Mouse (Mus musculus) midbrain, embryonic 15.5 days (tissue): ENCODE data around the gene Bach2. TPM values are rescaled to one million over a fixed set of nuclear protein-coding genes. Genes with fewer than 3 reads are reported as not detected.

Experiments used
- ATAC-seq: fragments of 200-750 bp; cut with Nextera tagmentation; replicated peaks from 2 replicates; pipeline ENCODE4 v1.8.0; 2017; ENCODE audit warnings: moderate TSS enrichment
- H3K27ac ChIP-seq: fragments of 300-500 bp; sonication (generic); 2 replicates; pipeline ENCODE4 v1.5.1; 2015; ENCODE audit warnings: mild to moderate bottlenecking, inconsistent platforms
- H3K27me3 ChIP-seq: fragments of 300-500 bp; sonication (generic); replicated peaks from 2 replicates; pipeline ENCODE4 v1.6.1; 2015; ENCODE audit warnings: inconsistent platforms
- H3K36me3 ChIP-seq: fragments of 300-500 bp; sonication (generic); replicated peaks from 2 replicates; pipeline ENCODE4 v1.6.1; 2015; ENCODE audit warnings: inconsistent platforms
- H3K4me1 ChIP-seq: fragments of 300-500 bp; sonication (generic); 2 replicates; pipeline ENCODE4 v1.6.1; 2015; ENCODE audit warnings: inconsistent platforms
- H3K4me2 ChIP-seq: fragments of 300-500 bp; sonication (generic); 2 replicates; pipeline ENCODE4 v1.6.1; 2015; ENCODE audit warnings: inconsistent platforms, mild to moderate bottlenecking, moderate library complexity
- H3K4me3 ChIP-seq: fragments of 300-500 bp; sonication (generic); 2 replicates; pipeline ENCODE4 v1.5.1; 2015; ENCODE audit warnings: mild to moderate bottlenecking, inconsistent platforms
- H3K9ac ChIP-seq: fragments of 300-500 bp; sonication (generic); 2 replicates; pipeline ENCODE4 v1.6.1; 2015; ENCODE audit warnings: mild to moderate bottlenecking, inconsistent platforms
- H3K9me3 ChIP-seq: fragments of 300-500 bp; sonication (generic); 2 replicates; pipeline ENCODE4 v1.6.1; 2016; ENCODE audit warnings: inconsistent platforms
- WGBS: fragments of 180-500 bp; shearing (Covaris S2); methylation state at CpG from one replicate; pipeline ENCODE4 v1.1.7; 2015; ENCODE audit warnings: mixed read lengths; 5-methylcytosine and 5-hydroxymethylcytosine counted together
- polyA plus RNA-seq: library from polyadenylated mRNA; unstranded; fragments of >200 nt; fragmentation: Nextera tagmentation; extraction: Ambion mirVana; gene quantifications from 2 replicates; pipeline ENCODE4 v1.2.1, GENCODE M21; 2015

Bach2 gene
- polyA plus RNA-seq = 22.3 and 25.3 TPM in 2 replicates

- peak; percentile 92 for ATAC-seq
Observed at GRCm38 (mm10) chr4:32238366-32238854, at the start of gene Bach2. Bach2 (plus strand) TSS chr4:32238804.

GRCm38 (mm10) chr4:32189416-32190036 is 49.1 kb upstream of the Bach2 start:
- 81% methylated on average over 4 of the region's 4 CpGs for whole genome bisulfite sequencing
- peaks cover 3% of the 10 kb centered on the region; the same call in 1 of the 2 replicates for H3K4me1 ChIP-seq
- no peak overlapping the region for H3K27ac ChIP-seq
- no peak overlapping the region for H3K4me2 ChIP-seq
- H3K9ac ChIP-seq = no peak overlapping the region
- H3K36me3 ChIP-seq = no peaks in the 10 kb centered on the region
- H3K27me3 ChIP-seq = no peaks in the 10 kb centered on the region
- no peaks in the 10 kb centered on the region for H3K9me3 ChIP-seq
- no peak for ATAC-seq
- H3K4me3 ChIP-seq = no peak overlapping the region

More at GRCm38 (mm10) chr4:32238366-32238854, at the start of gene Bach2:
- H3K27ac ChIP-seq = peak within 1 kb of the TSS; percentile 97
- no peaks in the 10 kb centered on the region for H3K9me3 ChIP-seq
- WGBS = under 1% methylated on average over 64 of the region's 69 CpGs
- no peaks in the 10 kb centered on the region for H3K27me3 ChIP-seq
- H3K4me1 ChIP-seq = peaks cover 39% of the 10 kb centered on the region
- peak within 1 kb of the TSS; percentile 98 for H3K4me3 ChIP-seq
- H3K9ac ChIP-seq = peak within 1 kb of the TSS; percentile 95
- H3K36me3 ChIP-seq = no peaks in the 10 kb centered on the region
- H3K4me2 ChIP-seq = peak within 1 kb of the TSS; percentile 87

GRCm38 (mm10) chr4:32190506-32190905 is 48.1 kb upstream of the Bach2 start:
- Histone ChIP-seq H3K27ac (no peak overlapping the region), H3K4me3 (no peak overlapping the region), H3K9me3 (no peaks in the 10 kb centered on the region), H3K27me3 (no peaks in the 10 kb centered on the region), H3K4me2 (no peak overlapping the region), H3K4me1 (peaks cover 3% of the 10 kb centered on the region), H3K9ac (no peak overlapping the region), H3K36me3 (no peaks in the 10 kb centered on the region)
- 86% methylated on average over 8 of the region's 8 CpGs for WGBS
- no peak for ATAC-seq

GRCm38 (mm10) chr4:32195945-32196921 is 42.4 kb upstream of the Bach2 start:
- Histone ChIP-seq H3K9me3 (no peaks in the 10 kb centered on the region), H3K27me3 (no peaks in the 10 kb centered on the region), H3K27ac (no peak overlapping the region), H3K4me1 (peaks cover 7% of the 10 kb centered on the region; the same call in 1 of the 2 replicates), H3K4me2 (no peak overlapping the region), H3K36me3 (no peaks in the 10 kb centered on the region), H3K9ac (no peak overlapping the region), H3K4me3 (no peak overlapping the region)
- 28% methylated on average over 9 of the region's 9 CpGs for WGBS
- ATAC-seq = peak; percentile 60; the same call in 1 of the 2 replicates

GRCm38 (mm10) chr4:32198031-32198430 is 40.6 kb upstream of the Bach2 start:
- Histone ChIP-seq H3K4me1 (peaks cover 7% of the 10 kb centered on the region; the same call in 1 of the 2 replicates), H3K9me3 (no peaks in the 10 kb centered on the region), H3K36me3 (no peaks in the 10 kb centered on the region), H3K27ac (no peak overlapping the region), H3K27me3 (no peaks in the 10 kb centered on the region), H3K4me3 (no peak overlapping the region), H3K9ac (no peak overlapping the region), H3K4me2 (no peak overlapping the region)
- WGBS = 94% methylated on average over 1 of the region's 1 CpGs
- no peak for ATAC-seq

- Histone ChIP-seq H3K4me2 (no peak overlapping the region), H3K27me3 (no peaks in the 10 kb centered on the region), H3K4me3 (no peak overlapping the region), H3K9me3 (no peaks in the 10 kb centered on the region), H3K36me3 (no peaks in the 10 kb centered on the region), H3K9ac (no peak overlapping the region), H3K4me1 (peaks cover 7% of the 10 kb centered on the region; the same call in 1 of the 2 replicates), H3K27ac (no peak overlapping the region)
- no peak for ATAC-seq
- 92% methylated on average over 7 of the region's 7 CpGs for WGBS
Observed at GRCm38 (mm10) chr4:32198589-32198988, 40.0 kb upstream of the Bach2 start.

GRCm38 (mm10) chr4:32199156-32199555 is 39.4 kb upstream of the Bach2 start:
- Histone ChIP-seq H3K9me3 (no peaks in the 10 kb centered on the region), H3K36me3 (no peaks in the 10 kb centered on the region), H3K9ac (no peak overlapping the region), H3K4me2 (no peak overlapping the region), H3K4me1 (peaks cover 7% of the 10 kb centered on the region; the same call in 1 of the 2 replicates), H3K27ac (no peak overlapping the region), H3K27me3 (no peaks in the 10 kb centered on the region), H3K4me3 (no peak overlapping the region)
- no peak for ATAC-seq
- 90% methylated on average over 7 of the region's 7 CpGs for WGBS

GRCm38 (mm10) chr4:32201114-32201513 is 37.5 kb upstream of the Bach2 start:
- Histone ChIP-seq H3K36me3 (no peaks in the 10 kb centered on the region), H3K27me3 (no peaks in the 10 kb centered on the region), H3K9ac (no peak overlapping the region), H3K9me3 (no peaks in the 10 kb centered on the region), H3K4me2 (no peak overlapping the region), H3K4me1 (peaks cover 5% of the 10 kb centered on the region; the same call in 1 of the 2 replicates), H3K4me3 (no peak overlapping the region), H3K27ac (no peak overlapping the region)
- WGBS = 78% methylated on average over 8 of the region's 8 CpGs
- ATAC-seq = no peak

- no peaks in the 10 kb centered on the region for H3K4me1 ChIP-seq
- no peak overlapping the region for H3K4me3 ChIP-seq
- no peaks in the 10 kb centered on the region for H3K27me3 ChIP-seq
- ATAC-seq = no peak
- H3K36me3 ChIP-seq = no peaks in the 10 kb centered on the region
- H3K4me2 ChIP-seq = no peak overlapping the region
- H3K9ac ChIP-seq = no peak overlapping the region
- no peak overlapping the region for H3K27ac ChIP-seq
- no peaks in the 10 kb centered on the region for H3K9me3 ChIP-seq
- 97% methylated on average over 5 of the region's 5 CpGs for WGBS
Observed at GRCm38 (mm10) chr4:32202362-32202761, 36.2 kb upstream of the Bach2 start.

- Histone ChIP-seq H3K9me3 (no peaks in the 10 kb centered on the region), H3K4me3 (no peak overlapping the region), H3K4me1 (no peaks in the 10 kb centered on the region), H3K9ac (no peak overlapping the region), H3K27ac (no peak overlapping the region), H3K36me3 (no peaks in the 10 kb centered on the region), H3K27me3 (no peaks in the 10 kb centered on the region), H3K4me2 (no peak overlapping the region)
- no peak for ATAC-seq
- WGBS = 85% methylated on average over 4 of the region's 4 CpGs
Observed at GRCm38 (mm10) chr4:32204819-32205218, 33.8 kb upstream of the Bach2 start.

- Histone ChIP-seq H3K36me3 (no peaks in the 10 kb centered on the region), H3K9me3 (no peaks in the 10 kb centered on the region), H3K4me3 (no peak overlapping the region), H3K9ac (no peak overlapping the region), H3K4me2 (no peak overlapping the region), H3K4me1 (peaks cover 5% of the 10 kb centered on the region; the same call in 1 of the 2 replicates), H3K27ac (no peak overlapping the region), H3K27me3 (no peaks in the 10 kb centered on the region)
- no peak for ATAC-seq
- WGBS = 71% methylated on average over 2 of the region's 2 CpGs
Observed at GRCm38 (mm10) chr4:32205825-32206224, 32.8 kb upstream of the Bach2 start.

- peaks cover 10% of the 10 kb centered on the region; the same call in 1 of the 2 replicates for H3K4me1 ChIP-seq
- no peaks in the 10 kb centered on the region for H3K36me3 ChIP-seq
- ATAC-seq = no peak
- 0 out of 2 replicates have a peak overlapping the region, but pooled peaks have one; percentile 15 for H3K27ac ChIP-seq
- no peaks in the 10 kb centered on the region for H3K9me3 ChIP-seq
- no peak overlapping the region for H3K4me3 ChIP-seq
- no peak overlapping the region for H3K9ac ChIP-seq
- H3K27me3 ChIP-seq = no peaks in the 10 kb centered on the region
- WGBS = 87% methylated on average over 2 of the region's 2 CpGs
- no peak overlapping the region for H3K4me2 ChIP-seq
Observed at GRCm38 (mm10) chr4:32209995-32210394, 28.6 kb upstream of the Bach2 start.
